ENCODE assay signal across 26 mouse cellular contexts in the genomic region with DNA sequence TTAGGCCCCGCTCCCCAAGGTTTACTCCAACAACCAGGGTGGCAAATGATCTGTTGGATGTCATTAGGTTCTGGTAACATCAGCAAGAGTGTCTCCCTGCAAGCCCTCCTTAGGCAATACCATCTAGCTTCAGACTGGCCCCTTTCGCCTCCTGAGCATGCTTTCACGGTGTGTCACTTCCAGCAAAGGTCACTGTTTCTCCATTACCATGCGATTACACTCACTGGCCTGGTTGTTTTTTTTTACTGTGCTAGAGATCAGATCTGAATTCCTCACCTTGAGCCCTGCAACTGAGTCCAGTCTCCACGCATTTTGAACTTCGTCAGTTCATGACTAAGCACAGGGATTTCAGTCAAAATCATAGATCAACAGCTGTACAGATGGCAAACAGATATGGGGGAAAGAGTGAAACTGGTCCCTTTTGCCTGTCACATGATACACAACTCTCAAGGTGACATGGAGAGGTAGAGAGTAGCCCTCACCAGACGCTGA. TPM values are rescaled to one million over a fixed set of nuclear protein-coding genes. Genes with fewer than 3 reads are reported as not detected.
DNase-seq lines count a peak whose midpoint lies in the region; ATAC-seq lines count a peak whose summit lies in the region.
"Had no signal": no experiment of that assay in that cellular context is flagged by ENCODE, and none has a peak within 500 bp of the region (broad histone marks: within the 10 kb centered on the region; RNA-seq: fewer than 3 reads in every experiment).

No protein-coding gene starts in this region.

- DNase-seq in heart, adult 11 months = peak; percentile 79
- DNase-seq in heart, postnatal 4 days = no peak
- no peak for DNase-seq in lung, postnatal 14 days
- DNase-seq in NIH3T3 (ENCODE audit: low read depth) = peak; percentile 31
- no peak for DNase-seq in ovary, postnatal 10 days (ENCODE audit: low spot score)
- DNase-seq: B cell, adult 2 months; cerebellum, adult 11-12 months; cerebellum, postnatal 10 days; gastrocnemius, postnatal 10 days; kidney, postnatal 4 days; lung, adult 2 months; retina, postnatal 1 day; thymus, adult 18-20 months; thymus, postnatal 36 days had no signal

- WGBS in lung, embryonic 15.5 days = 59% methylated on average over 7 of the region's 7 CpGs
- WGBS in neural tube, embryonic 15.5 days = 86% methylated on average over 7 of the region's 7 CpGs

- H3K27me3 ChIP-seq in lung, embryonic 15.5 days = no peaks in the 10 kb centered on the region
- no peaks in the 10 kb centered on the region for H3K27me3 ChIP-seq in neural tube, embryonic 15.5 days (replicated peaks)
- H3K27me3 ChIP-seq: CH12.LX; limb, embryonic 13.5 days; midbrain, embryonic 13.5 days; stomach, embryonic 15.5 days had no signal

- peak overlapping the region; percentile 73; the same call in 1 of the 2 replicates for H3K27ac ChIP-seq in lung, embryonic 15.5 days
- H3K27ac ChIP-seq in brown adipose tissue, adult 24 weeks (replicated peaks; ENCODE audit: low read depth, low read length) = peak overlapping the region; percentile 35
- no peak overlapping the region for H3K27ac ChIP-seq in neural tube, embryonic 15.5 days (replicated peaks)
- H3K27ac ChIP-seq: forebrain, embryonic 10.5 days; hindbrain, embryonic 10.5 days; limb, embryonic 13.5 days; midbrain, embryonic 13.5 days; stomach, embryonic 15.5 days had no signal

- no peak overlapping the region for H3K9ac ChIP-seq in lung, embryonic 15.5 days
- no peak overlapping the region for H3K9ac ChIP-seq in neural tube, embryonic 15.5 days (replicated peaks)
- H3K9ac ChIP-seq: limb, embryonic 13.5 days; midbrain, embryonic 13.5 days; stomach, embryonic 15.5 days had no signal

- no peak overlapping the region for H3K4me3 ChIP-seq in lung, embryonic 15.5 days
- no peak overlapping the region for H3K4me3 ChIP-seq in brown adipose tissue, adult 24 weeks (ENCODE audit: insufficient read depth, low read depth, low read length)
- no peak overlapping the region for H3K4me3 ChIP-seq in neural tube, embryonic 15.5 days (replicated peaks)
- H3K4me3 ChIP-seq: forebrain, embryonic 10.5 days; hindbrain, embryonic 10.5 days; limb, embryonic 13.5 days; midbrain, embryonic 13.5 days; stomach, embryonic 15.5 days had no signal

- H3K4me2 ChIP-seq in lung, embryonic 15.5 days = no peak overlapping the region
- no peak overlapping the region for H3K4me2 ChIP-seq in neural tube, embryonic 15.5 days
- H3K4me2 ChIP-seq: heart, embryonic 11.5 days; limb, embryonic 13.5 days; midbrain, embryonic 13.5 days; stomach, embryonic 15.5 days had no signal

- no peaks in the 10 kb centered on the region for H3K9me3 ChIP-seq in lung, embryonic 15.5 days
- H3K9me3 ChIP-seq in neural tube, embryonic 15.5 days (replicated peaks) = no peaks in the 10 kb centered on the region
- H3K9me3 ChIP-seq: forebrain, embryonic 10.5 days; hindbrain, embryonic 10.5 days; limb, embryonic 13.5 days; midbrain, embryonic 13.5 days; stomach, embryonic 15.5 days had no signal

- H3K36me3 ChIP-seq in lung, embryonic 15.5 days = no peaks in the 10 kb centered on the region
- H3K36me3 ChIP-seq in neural tube, embryonic 15.5 days = no peaks in the 10 kb centered on the region
- H3K36me3 ChIP-seq: forebrain, embryonic 10.5 days; hindbrain, embryonic 10.5 days; limb, embryonic 13.5 days; midbrain, embryonic 13.5 days; stomach, embryonic 15.5 days had no signal

- ATAC-seq in lung, embryonic 15.5 days (ENCODE audit: borderline replicate concordance, extremely low read depth, low FRiP score, low TSS enrichment) = no peak
- no peak for ATAC-seq in neural tube, embryonic 15.5 days (ENCODE audit: low FRiP score)
- ATAC-seq: forebrain, embryonic 16.5 days; intestine, postnatal 0 days; midbrain, embryonic 13.5 days had no signal

- peaks cover 6% of the 10 kb centered on the region for H3K4me1 ChIP-seq in lung, embryonic 15.5 days
- H3K4me1 ChIP-seq in brown adipose tissue, adult 24 weeks (ENCODE audit: control insufficient read depth, insufficient read depth, insufficient read length, low read length) = no peaks in the 10 kb centered on the region
- H3K4me1 ChIP-seq in neural tube, embryonic 15.5 days = peaks cover 7% of the 10 kb centered on the region
- H3K4me1 ChIP-seq: forebrain, embryonic 10.5 days; limb, embryonic 13.5 days; midbrain, embryonic 13.5 days; stomach, embryonic 15.5 days had no signal

RNA-seq across cellular contexts. Expression of gene Aplp2, which starts 29.6 kb away (rescaled TPM):
- total RNA-seq in heart, postnatal 4 days (2021) = 100 to 1,000 TPM; 311 to 312 TPM
- 446 and 476 TPM in 2 replicates for polyA plus RNA-seq in lung, embryonic 15.5 days (2015; fragmentation: Nextera tagmentation; extraction: Ambion mirVana)
- 657 and 1,031 TPM in 2 replicates for polyA plus RNA-seq in brown adipose tissue, adult 24 weeks (2012; ENCODE audit: insufficient read depth, insufficient read length, missing spikeins)
- 450 and 456 TPM in 2 replicates for polyA plus RNA-seq in neural tube, embryonic 15.5 days (2015; fragmentation: Nextera tagmentation; extraction: Ambion mirVana)

RNA-seq across cellular contexts. Expression of gene Prdm10, which starts 39.1 kb away (rescaled TPM):
- total RNA-seq in heart, postnatal 4 days (2021) = 1 to 10 TPM; 6.8 to 7.5 TPM
- polyA plus RNA-seq in lung, embryonic 15.5 days (2015; fragmentation: Nextera tagmentation; extraction: Ambion mirVana) = 3.9 and 4.6 TPM in 2 replicates
- 1.7 and 2.3 TPM in 2 replicates for polyA plus RNA-seq in brown adipose tissue, adult 24 weeks (2012; ENCODE audit: insufficient read depth, insufficient read length, missing spikeins)
- polyA plus RNA-seq in neural tube, embryonic 15.5 days (2015; fragmentation: Nextera tagmentation; extraction: Ambion mirVana) = 6.4 and 7.3 TPM in 2 replicates

Comparison
In these comparisons a context has a peak if more than half of its experiments do, and no peak if none do; other contexts are left out.
1. DNase-seq: peak in heart, adult 11 months (single experiment) and NIH3T3 (single experiment); none in heart, postnatal 4 days (single experiment), lung, postnatal 14 days (single experiment) and ovary, postnatal 10 days (single experiment).